Mouse (Mus musculus): ENCODE data around the gene Fastkd2.

GRCm38 (mm10) chr1:63768112-63768511, 37.7 kb downstream of the Fastkd2 start:
- TF ChIP-seq EP300 (IDR thresholded peaks at IDR 0.05; ENCODE audit: insufficient read depth, low read depth, low read length) (no peak), POLR2A (IDR thresholded peaks at IDR 0.05; ENCODE audit: insufficient read depth, low read length) (no peak)
